Mouse (Mus musculus): ENCODE results near the gene Phldb3. TPM values are rescaled to one million over a fixed set of nuclear protein-coding genes. Genes with fewer than 3 reads are reported as not detected.

The Phldb3 gene
- total RNA-seq (2014; rRNA removed) (0.11 and 0.73 TPM in 2 replicates), polyA plus RNA-seq (2015; fragmentation: Nextera tagmentation; extraction: Ambion mirVana) (not detected in 2 replicates)

- no peak for DNase-seq (ENCODE audit: low spot score)
- H3K27me3 ChIP-seq (ENCODE audit: insufficient read depth, low read length), result peaks cover 43% of the 10 kb centered on the region
- 4% methylated on average over 24 of the region's 27 CpGs for WGBS
These were observed at the start of gene Phldb3 for GRCm38 (mm10) chr7:24610144-24610878. Gene Phldb3, plus strand, starts transcription at chr7:24610763.

GRCm38 (mm10) chr7:24561450-24561849 is 49.1 kb upstream of the Phldb3 start:
- H3K9ac ChIP-seq (replicated peaks; ENCODE audit: low read length), result no peak overlapping the region
- WGBS, result 94% methylated on average over 4 of the region's 4 CpGs
- no peaks in the 10 kb centered on the region for H3K27me3 ChIP-seq (ENCODE audit: insufficient read depth, low read length)
- no peak overlapping the region for H3K4me3 ChIP-seq (ENCODE audit: low read length)
- no peak overlapping the region for H3K27ac ChIP-seq
- no peaks in the 10 kb centered on the region for H3K4me1 ChIP-seq (ENCODE audit: insufficient read depth, low read length)
- no peaks in the 10 kb centered on the region for H3K9me3 ChIP-seq (ENCODE audit: low read length)
- ATAC-seq (no peak), DNase-seq (ENCODE audit: low spot score) (no peak)
- no peak overlapping the region for H3K4me2 ChIP-seq (ENCODE audit: low read depth, low read length)
- TF ChIP-seq CTCF (IDR thresholded peaks at IDR 0.05; ENCODE audit: low read depth), result no peak
- peaks cover 14% of the 10 kb centered on the region for H3K36me3 ChIP-seq (ENCODE audit: insufficient read depth, low read length)

More at GRCm38 (mm10) chr7:24610144-24610878, at the start of gene Phldb3:
- H3K36me3 ChIP-seq (ENCODE audit: insufficient read depth, low read length), result no peaks in the 10 kb centered on the region
- H3K4me1 ChIP-seq (ENCODE audit: insufficient read depth, low read length), result peaks cover 12% of the 10 kb centered on the region; the same call in 1 of the 2 replicates
- 0 out of 2 replicates have a peak, but pooled peaks have one; percentile 25 for ATAC-seq
- no peak within 1 kb of the TSS for H3K27ac ChIP-seq
- H3K9me3 ChIP-seq (ENCODE audit: low read length), result no peaks in the 10 kb centered on the region
- peak within 1 kb of the TSS; percentile 58 for H3K4me2 ChIP-seq (ENCODE audit: low read depth, low read length)
- no peak for TF ChIP-seq CTCF (IDR thresholded peaks at IDR 0.05; ENCODE audit: low read depth)
- H3K9ac ChIP-seq (replicated peaks; ENCODE audit: low read length), result no peak within 1 kb of the TSS; the same call in 1 of the 2 replicates
- H3K4me3 ChIP-seq (ENCODE audit: low read length), result peak within 1 kb of the TSS; percentile 32

GRCm38 (mm10) chr7:24563191-24563836 is 47.2 kb upstream of the Phldb3 start:
- no peaks in the 10 kb centered on the region for H3K4me1 ChIP-seq (ENCODE audit: insufficient read depth, low read length)
- H3K4me2 ChIP-seq (ENCODE audit: low read depth, low read length), result no peak overlapping the region
- H3K4me3 ChIP-seq (ENCODE audit: low read length), result no peak overlapping the region
- no peak for TF ChIP-seq CTCF (IDR thresholded peaks at IDR 0.05; ENCODE audit: low read depth)
- no peak overlapping the region for H3K9ac ChIP-seq (replicated peaks; ENCODE audit: low read length)
- no peaks in the 10 kb centered on the region for H3K9me3 ChIP-seq (ENCODE audit: low read length)
- H3K27me3 ChIP-seq (ENCODE audit: insufficient read depth, low read length), result no peaks in the 10 kb centered on the region
- no peak for DNase-seq (ENCODE audit: low spot score)
- no peak overlapping the region for H3K27ac ChIP-seq
- ATAC-seq, result no peak
- H3K36me3 ChIP-seq (ENCODE audit: insufficient read depth, low read length), result peaks cover 29% of the 10 kb centered on the region
- 86% methylated on average over 8 of the region's 8 CpGs for WGBS

- ATAC-seq, result no peak
- H3K36me3 ChIP-seq (ENCODE audit: insufficient read depth, low read length), result peaks cover 34% of the 10 kb centered on the region
These were observed 46.7 kb upstream of the Phldb3 start for GRCm38 (mm10) chr7:24563837-24564206.

GRCm38 (mm10) chr7:24564607-24565265 is 45.8 kb upstream of the Phldb3 start:
- Histone ChIP-seq H3K27me3 (ENCODE audit: insufficient read depth, low read length) (no peaks in the 10 kb centered on the region), H3K4me2 (ENCODE audit: low read depth, low read length) (no peak overlapping the region), H3K4me3 (ENCODE audit: low read length) (no peak overlapping the region), H3K9me3 (ENCODE audit: low read length) (no peaks in the 10 kb centered on the region), H3K27ac (no peak overlapping the region), H3K4me1 (ENCODE audit: insufficient read depth, low read length) (no peaks in the 10 kb centered on the region), H3K9ac (replicated peaks; ENCODE audit: low read length) (no peak overlapping the region), H3K36me3 (ENCODE audit: insufficient read depth, low read length) (peaks cover 35% of the 10 kb centered on the region)
- DNase-seq (ENCODE audit: low spot score) (peak; percentile 68), ATAC-seq (peak; percentile 69; the same call in 1 of the 2 replicates)
- WGBS, result 65% methylated on average over 6 of the region's 6 CpGs
- TF ChIP-seq CTCF (IDR thresholded peaks at IDR 0.05; ENCODE audit: low read depth), result peak; percentile 78

More at GRCm38 (mm10) chr7:24563837-24564206, 46.7 kb upstream of the Phldb3 start:
- Histone ChIP-seq H3K27me3 (ENCODE audit: insufficient read depth, low read length) (no peaks in the 10 kb centered on the region), H3K27ac (no peak overlapping the region), H3K4me1 (ENCODE audit: insufficient read depth, low read length) (no peaks in the 10 kb centered on the region), H3K4me3 (ENCODE audit: low read length) (no peak overlapping the region), H3K9ac (replicated peaks; ENCODE audit: low read length) (no peak overlapping the region), H3K9me3 (ENCODE audit: low read length) (no peaks in the 10 kb centered on the region), H3K4me2 (ENCODE audit: low read depth, low read length) (no peak overlapping the region)
- 85% methylated on average over 4 of the region's 4 CpGs for WGBS
- DNase-seq (ENCODE audit: low spot score), result no peak
- no peak for TF ChIP-seq CTCF (IDR thresholded peaks at IDR 0.05; ENCODE audit: low read depth)

GRCm38 (mm10) chr7:24565627-24566026 is 44.9 kb upstream of the Phldb3 start:
- 90% methylated on average over 11 of the region's 11 CpGs for WGBS
- H3K36me3 ChIP-seq (ENCODE audit: insufficient read depth, low read length), result peaks cover 35% of the 10 kb centered on the region
- ATAC-seq, result no peak

More at GRCm38 (mm10) chr7:24565627-24566026, 44.9 kb upstream of the Phldb3 start:
- no peak for TF ChIP-seq CTCF (IDR thresholded peaks at IDR 0.05; ENCODE audit: low read depth)
- Histone ChIP-seq H3K4me1 (ENCODE audit: insufficient read depth, low read length) (no peaks in the 10 kb centered on the region), H3K27me3 (ENCODE audit: insufficient read depth, low read length) (no peaks in the 10 kb centered on the region), H3K4me3 (ENCODE audit: low read length) (no peak overlapping the region), H3K9ac (replicated peaks; ENCODE audit: low read length) (no peak overlapping the region), H3K4me2 (ENCODE audit: low read depth, low read length) (no peak overlapping the region), H3K9me3 (ENCODE audit: low read length) (no peaks in the 10 kb centered on the region), H3K27ac (no peak overlapping the region)
- no peak for DNase-seq (ENCODE audit: low spot score)
